Mouse (Mus musculus) ES-Bruce4 (cell line): ENCODE measurements around the gene Catsperz. TPM values are rescaled to one million over a fixed set of nuclear protein-coding genes. Genes with fewer than 3 reads are reported as not detected.

Source experiments
- H3K27ac ChIP-seq: 2 replicates; pipeline ENCODE4 v1.5.1; 2012; ENCODE audit warnings: low read length, inconsistent platforms; ENCODE audit not compliant: insufficient read depth
- H3K27me3 ChIP-seq: 2 replicates; pipeline ENCODE4 v1.6.1; 2012; ENCODE audit warnings: mild to moderate bottlenecking, low read length, inconsistent platforms; ENCODE audit not compliant: control insufficient read depth, poor library complexity, insufficient read depth, severe bottlenecking
- H3K36me3 ChIP-seq: 2 replicates; pipeline ENCODE4 v1.6.1; 2012; ENCODE audit warnings: inconsistent platforms, mild to moderate bottlenecking, low read length, moderate library complexity; ENCODE audit not compliant: control insufficient read depth, poor library complexity, insufficient read depth, severe bottlenecking
- H3K4me1 ChIP-seq: one replicate; pipeline ENCODE4 v1.8.1; 2011; ENCODE audit warnings: low read length; ENCODE audit not compliant: control insufficient read depth, insufficient read depth
- H3K4me3 ChIP-seq: 2 replicates; pipeline ENCODE4 v1.5.1; 2011; ENCODE audit warnings: low read depth, mild to moderate bottlenecking, low read length
- H3K9ac ChIP-seq: 2 replicates; pipeline ENCODE4 v1.6.1; 2012; ENCODE audit warnings: low read depth, mild to moderate bottlenecking, inconsistent platforms; ENCODE audit not compliant: poor library complexity, severe bottlenecking
- H3K9me3 ChIP-seq: replicated peaks from 2 replicates; pipeline ENCODE4 v1.6.1; 2012; ENCODE audit warnings: mild to moderate bottlenecking, low read length, inconsistent platforms; ENCODE audit not compliant: control insufficient read depth, poor library complexity, insufficient read depth, severe bottlenecking
- CTCF ChIP-seq: IDR thresholded peaks from one replicate; pipeline ENCODE4 v1.8.1; 2011; ENCODE audit warnings: low read depth, low read length
- EP300 ChIP-seq: IDR thresholded peaks from 2 replicates; pipeline ENCODE4 v1.6.1; 2011; ENCODE audit warnings: low read depth, low read length; ENCODE audit not compliant: insufficient read depth
- POLR2A ChIP-seq: IDR thresholded peaks from one replicate; pipeline ENCODE4 v1.8.1; 2011; ENCODE audit warnings: low read length; ENCODE audit not compliant: insufficient read depth
- polyA plus RNA-seq: library from polyadenylated mRNA; stranded (reverse); fragments of >200 nt; gene quantifications from 2 replicates; pipeline ENCODE4 v1.2.4, GENCODE M21; 2011; ENCODE audit warnings: low read depth; ENCODE audit not compliant: missing spikeins, insufficient read depth, insufficient read length

Gene Catsperz
- polyA plus RNA-seq, 1 experiment = 1.8 TPM

GRCm38 (mm10) chr19:6918321-6918720 lies 6.9 kb downstream of the Catsperz start:
- no peaks in the 10 kb centered on the region for H3K27me3 ChIP-seq
- no peak overlapping the region for H3K9ac ChIP-seq
- no peaks in the 10 kb centered on the region for H3K36me3 ChIP-seq
- H3K4me1 ChIP-seq = peaks cover 2% of the 10 kb centered on the region
- no peak overlapping the region for H3K4me3 ChIP-seq
- H3K27ac ChIP-seq = no peak overlapping the region
- TF ChIP-seq POLR2A (no peak), CTCF (no peak), EP300 (no peak)
- no peaks in the 10 kb centered on the region for H3K9me3 ChIP-seq

GRCm38 (mm10) chr19:6916496-6916895 lies 8.7 kb downstream of the Catsperz start:
- no peak for TF ChIP-seq POLR2A
- TF ChIP-seq CTCF = no peak
- no peak for TF ChIP-seq EP300
- no peak overlapping the region for H3K27ac ChIP-seq
- no peaks in the 10 kb centered on the region for H3K4me1 ChIP-seq
- H3K9me3 ChIP-seq = no peaks in the 10 kb centered on the region
- H3K36me3 ChIP-seq = 0 out of 2 replicates have a peak, but pooled peaks cover 6% of the 10 kb centered on the region
- H3K4me3 ChIP-seq = no peak overlapping the region
- H3K9ac ChIP-seq = no peak overlapping the region
- no peaks in the 10 kb centered on the region for H3K27me3 ChIP-seq

GRCm38 (mm10) chr19:6915276-6915675 lies 9.9 kb downstream of the Catsperz start:
- TF ChIP-seq CTCF (no peak), EP300 (no peak), POLR2A (no peak)
- Histone ChIP-seq H3K36me3 (0 out of 2 replicates have a peak, but pooled peaks cover 8% of the 10 kb centered on the region), H3K4me3 (no peak overlapping the region), H3K27ac (no peak overlapping the region), H3K9ac (no peak overlapping the region), H3K4me1 (no peaks in the 10 kb centered on the region), H3K9me3 (no peaks in the 10 kb centered on the region), H3K27me3 (no peaks in the 10 kb centered on the region)

DNA sequence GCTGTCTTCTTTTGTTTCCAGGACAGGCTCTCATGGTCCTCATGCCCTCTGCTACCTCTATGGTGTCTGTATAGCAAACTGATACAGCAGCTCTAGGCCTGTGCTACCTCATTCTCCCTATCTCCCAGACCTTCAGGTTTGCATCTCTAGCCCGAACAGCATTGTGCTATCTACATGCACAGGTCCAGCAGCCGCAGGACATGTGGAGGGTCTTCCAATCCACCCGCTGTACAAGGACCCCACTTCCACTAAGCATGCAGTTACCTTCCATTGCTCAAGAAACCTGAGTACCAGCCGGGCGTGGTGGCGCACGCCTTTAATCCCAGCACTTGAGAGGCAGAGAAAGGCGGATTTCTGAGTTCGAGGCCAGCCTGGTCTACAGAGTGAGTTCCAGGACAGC lies 10.6 kb downstream of the Catsperz start:
- H3K9me3 ChIP-seq = no peaks in the 10 kb centered on the region
- H3K36me3 ChIP-seq = 0 out of 2 replicates have a peak, but pooled peaks cover 8% of the 10 kb centered on the region
- no peaks in the 10 kb centered on the region for H3K27me3 ChIP-seq
- H3K4me3 ChIP-seq = no peak overlapping the region
- H3K9ac ChIP-seq = no peak overlapping the region
- no peak for TF ChIP-seq POLR2A
- no peak for TF ChIP-seq CTCF
- no peak for TF ChIP-seq EP300
- H3K27ac ChIP-seq = no peak overlapping the region
- no peaks in the 10 kb centered on the region for H3K4me1 ChIP-seq

GRCm38 (mm10) chr19:6913991-6914390 lies 11.2 kb downstream of the Catsperz start:
- Histone ChIP-seq H3K27me3 (no peaks in the 10 kb centered on the region), H3K9me3 (no peaks in the 10 kb centered on the region), H3K9ac (no peak overlapping the region), H3K27ac (no peak overlapping the region), H3K4me1 (no peaks in the 10 kb centered on the region), H3K4me3 (peak overlapping the region; percentile 7; the same call in 1 of the 2 replicates), H3K36me3 (0 out of 2 replicates have a peak, but pooled peaks cover 8% of the 10 kb centered on the region)
- no peak for TF ChIP-seq POLR2A
- TF ChIP-seq EP300 = no peak
- no peak for TF ChIP-seq CTCF

- no peak overlapping the region for H3K27ac ChIP-seq
- no peak for TF ChIP-seq EP300
- TF ChIP-seq POLR2A = no peak
- TF ChIP-seq CTCF = no peak
- no peaks in the 10 kb centered on the region for H3K4me1 ChIP-seq
- 0 out of 2 replicates have a peak, but pooled peaks cover 8% of the 10 kb centered on the region for H3K36me3 ChIP-seq
- H3K27me3 ChIP-seq = no peaks in the 10 kb centered on the region
- no peaks in the 10 kb centered on the region for H3K9me3 ChIP-seq
- no peak overlapping the region for H3K4me3 ChIP-seq
- no peak overlapping the region for H3K9ac ChIP-seq
These were observed 12.1 kb downstream of the Catsperz start for GRCm38 (mm10) chr19:6913036-6913435.
